Mouse (Mus musculus) 416B (cell line): Measurements from ENCODE around the gene Plpp2.

Experiments
- DNase-seq: peaks from one replicate; pipeline ENCODE4 v3.0.0; 2011; ENCODE audit warnings: low read depth

The Plpp2 gene

DNA sequence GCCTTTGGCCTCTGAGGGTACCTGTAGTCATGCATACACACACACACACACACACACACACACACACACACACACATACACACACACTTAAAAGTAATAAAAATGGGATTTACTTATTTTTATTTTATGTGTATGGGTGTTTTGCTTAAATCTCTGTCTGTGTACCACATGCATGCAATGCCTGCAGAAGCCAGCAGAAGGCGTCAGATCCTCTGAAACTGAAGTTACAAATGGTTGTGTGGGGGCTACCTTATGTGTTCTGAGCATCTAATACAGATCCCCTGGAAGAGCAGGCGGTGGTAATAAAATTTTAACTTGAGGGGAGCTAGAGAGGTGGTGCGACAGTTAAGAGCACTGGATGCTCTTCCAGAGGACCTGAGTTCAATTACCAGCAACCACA is 5.5 kb downstream of the Plpp2 start:
- DNase-seq = no peak

GRCm38 (mm10) chr10:79527453-79527845 is 6.1 kb downstream of the Plpp2 start:
- DNase-seq = no peak

GRCm38 (mm10) chr10:79526661-79527452 is 6.7 kb downstream of the Plpp2 start:
- DNase-seq = no peak

GRCm38 (mm10) chr10:79525456-79526325 is 7.9 kb downstream of the Plpp2 start:
- DNase-seq = no peak

- no peak for DNase-seq
Measured at GRCm38 (mm10) chr10:79524433-79524832, 9.2 kb downstream of the Plpp2 start.

DNA sequence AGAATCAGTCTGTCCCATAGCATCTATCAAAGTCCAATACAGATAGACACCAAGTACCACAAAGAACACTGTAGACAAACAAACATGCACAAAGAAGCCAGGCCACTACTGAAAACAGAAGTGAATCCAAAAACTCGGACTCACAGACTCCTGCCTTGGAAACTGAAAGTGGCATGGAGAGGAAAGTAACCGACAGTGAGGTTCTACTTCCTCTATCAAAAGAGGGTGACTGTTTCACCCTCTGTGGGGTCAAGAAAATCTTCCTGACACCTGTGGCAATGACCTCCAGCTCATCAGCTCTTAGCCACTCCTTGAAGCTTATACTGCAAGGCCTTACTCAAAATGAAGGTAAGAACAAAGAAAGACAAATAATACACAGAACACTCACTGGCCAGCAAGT is 26.9 kb downstream of the Plpp2 start:
- peak; percentile 13 for DNase-seq

GRCm38 (mm10) chr10:79502830-79503644 is 30.6 kb downstream of the Plpp2 start:
- DNase-seq = peak; percentile 49

- DNase-seq = no peak
Measured at GRCm38 (mm10) chr10:79496701-79497288, 36.8 kb downstream of the Plpp2 start.

DNA sequence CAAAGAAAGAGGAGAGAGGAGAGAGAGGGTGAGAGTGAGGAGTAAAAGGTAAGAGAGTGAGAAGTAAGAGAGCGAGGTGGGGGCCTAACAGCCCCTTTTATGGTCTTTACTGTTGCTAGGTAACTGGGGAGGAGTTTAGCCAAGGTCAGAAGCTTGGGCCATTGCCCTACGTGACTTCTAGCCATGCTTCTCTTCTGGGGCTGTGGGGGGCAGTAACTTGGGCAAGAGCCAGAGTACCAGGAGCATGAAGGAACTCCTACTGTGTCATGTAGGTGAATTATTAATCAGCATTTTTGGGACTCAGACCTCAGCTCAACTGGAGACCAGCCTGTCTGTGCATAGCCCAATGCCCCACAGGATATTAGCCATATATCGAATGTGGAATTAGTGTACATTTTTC is 37.7 kb downstream of the Plpp2 start:
- DNase-seq = no peak
